Mouse (Mus musculus) embryonic stem cell, embryonic (primary cell): ENCODE measurements at regions not wholly inside any gene's neighbourhood (a gene's known extent, or its start where the extent isn't known, plus 50 kb on each side); places are given as distances from the start of the nearest gene placed in this dataset.

ENCODE experiments used
- CTCF ChIA-PET, 4 experiments: fragments of 300-600 bp in 2 of 4; fragments of 350-600 bp in 2 of 4; sonication (Branson Sonifier 250); formaldehyde crosslinking; loops; one replicate each; lab custom pipeline; 2022; ENCODE audit warnings: inconsistent platforms in 2 of 4; lab: Charles Lee
- POLR2A ChIA-PET, 4 experiments: fragments of 300-600 bp in 2 of 4; fragments of 350-600 bp in 2 of 4; sonication (Branson Sonifier 250); formaldehyde crosslinking; loops; one replicate each; lab custom pipeline; 2022; ENCODE audit warnings: antibody characterized with exemption in 4 of 4, inconsistent platforms in 1 of 4; lab: Charles Lee

DNA sequence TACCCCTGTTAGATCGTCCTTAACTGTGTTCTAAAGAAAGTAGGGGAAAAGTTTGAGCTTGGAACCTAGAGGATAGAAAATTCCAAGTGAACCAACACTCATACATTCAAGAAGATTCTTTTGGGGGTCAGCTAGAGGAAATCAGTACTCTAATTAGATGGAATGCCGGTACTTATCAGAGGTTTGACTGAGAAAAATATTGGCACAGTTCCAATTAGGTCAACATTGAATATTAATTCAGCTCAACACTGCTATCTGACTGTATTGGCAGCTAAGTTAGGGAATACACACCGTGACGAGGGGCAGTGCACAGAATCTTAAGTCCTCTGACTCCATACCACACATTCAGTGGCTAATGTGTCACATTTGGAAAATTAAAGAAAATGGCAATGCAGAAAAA is 759.5 kb upstream of the 2610301B20Rik start:
- ChIA-PET POLR2A (no interaction called here), CTCF (no interaction called here)

DNA sequence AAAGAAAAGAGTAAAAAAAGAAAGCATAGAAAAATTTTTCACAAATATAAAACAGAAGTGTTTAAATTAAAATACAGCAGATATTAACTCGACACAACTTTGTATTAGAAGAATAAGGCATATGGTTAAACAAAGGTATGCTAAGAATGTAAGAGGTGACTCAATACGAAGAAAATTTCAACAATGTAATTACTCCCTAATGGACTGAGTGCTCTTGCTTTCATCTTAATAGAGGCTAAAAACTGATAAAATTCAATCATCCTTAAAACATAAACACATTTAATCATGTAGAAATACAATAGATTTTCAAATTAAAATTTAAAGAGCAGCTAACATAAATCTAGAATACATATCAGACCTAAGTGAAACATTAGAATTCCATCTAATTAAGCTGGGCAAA is 756.3 kb upstream of the 2610301B20Rik start:
- POLR2A ChIA-PET = no interaction called here

DNA sequence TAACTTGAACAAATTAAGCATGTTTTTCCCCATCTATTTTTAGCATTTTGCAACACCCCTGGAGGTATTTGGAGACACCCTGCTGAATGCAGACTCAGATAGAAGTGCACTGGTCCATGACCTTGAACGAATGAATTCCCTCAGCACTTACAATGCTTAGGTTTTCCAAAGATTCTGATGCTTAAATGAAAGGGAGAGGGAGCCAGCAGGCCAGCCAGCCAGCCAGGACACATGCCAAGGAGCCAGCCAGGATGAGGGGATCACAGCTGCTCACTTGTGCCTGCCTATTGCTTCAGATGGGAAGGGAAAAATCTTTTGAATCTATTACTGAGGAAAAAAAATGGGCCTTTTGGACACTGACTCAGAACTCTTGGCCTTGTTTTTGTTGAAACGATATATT is 750.0 kb upstream of the 2610301B20Rik start:
- ChIA-PET POLR2A (no interaction called here), CTCF (interaction anchor here in 1 of 4 experiments (0.6 kb wide), 1 partner anchor 516 kb away, joined by 4 read pairs; no protein-coding TSS in a partner anchor)

More for the DNA sequence above, 756.3 kb upstream of the 2610301B20Rik start:
- CTCF ChIA-PET = no interaction called here

DNA sequence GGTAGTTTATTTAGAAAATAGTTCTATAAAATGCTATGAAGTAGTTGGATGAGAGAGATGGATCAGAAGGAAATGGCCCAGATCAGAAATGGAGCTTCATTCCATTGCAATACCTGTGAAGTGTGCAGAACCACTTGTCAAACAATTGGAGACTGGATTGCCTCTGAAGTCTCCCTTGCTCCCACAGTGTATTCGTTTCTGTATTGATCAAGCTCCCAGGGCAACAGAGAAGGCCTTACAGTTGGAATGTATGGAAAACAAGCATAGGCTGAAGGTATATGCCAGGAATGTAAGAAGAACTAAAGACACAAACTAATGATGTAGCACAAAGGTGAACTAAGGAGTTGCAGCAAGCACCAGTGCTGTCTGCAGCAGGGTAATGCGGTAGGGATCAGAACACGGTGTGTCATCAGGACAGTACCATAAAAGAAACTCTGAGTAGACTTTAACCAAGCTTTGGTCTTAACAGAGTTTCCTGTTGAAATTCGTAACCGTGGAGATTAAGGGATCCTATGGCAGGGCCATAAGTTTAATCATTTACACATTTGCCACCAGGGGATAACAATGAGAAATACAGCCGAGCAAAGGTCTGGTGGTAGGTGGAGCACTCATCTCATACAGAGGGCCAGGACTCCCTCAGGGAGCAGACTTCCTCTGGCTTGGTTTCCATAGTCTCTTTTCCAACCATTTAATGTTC is 732.9 kb upstream of the 2610301B20Rik start:
- ChIA-PET POLR2A (no interaction called here), CTCF (no interaction called here)

DNA sequence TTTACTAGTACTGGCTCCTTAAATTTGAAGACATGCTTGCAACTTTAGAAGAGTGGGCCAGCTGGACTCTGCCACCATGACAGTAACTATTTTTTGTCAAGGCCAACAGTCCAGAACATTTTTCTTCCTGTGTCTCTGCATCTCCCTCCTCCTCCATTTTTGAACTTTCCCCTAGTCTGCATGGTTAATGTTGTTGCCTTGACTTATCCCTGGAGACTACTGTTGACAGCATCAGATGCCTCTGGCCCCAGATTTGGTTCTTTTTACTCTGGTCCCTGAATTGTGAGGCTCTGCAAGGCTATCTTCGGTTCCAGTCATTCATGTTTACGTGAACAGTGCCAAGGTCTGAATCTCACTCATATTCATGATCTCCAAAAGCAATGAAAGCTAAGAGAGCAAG is 724.4 kb upstream of the 2610301B20Rik start:
- ChIA-PET CTCF (interaction anchor here in 1 of 4 experiments (0.5 to 1.1 kb wide), 2 partner anchors 94 to 324 kb away, joined by 3 to 6 read pairs; no protein-coding TSS in a partner anchor), POLR2A (no interaction called here)

DNA sequence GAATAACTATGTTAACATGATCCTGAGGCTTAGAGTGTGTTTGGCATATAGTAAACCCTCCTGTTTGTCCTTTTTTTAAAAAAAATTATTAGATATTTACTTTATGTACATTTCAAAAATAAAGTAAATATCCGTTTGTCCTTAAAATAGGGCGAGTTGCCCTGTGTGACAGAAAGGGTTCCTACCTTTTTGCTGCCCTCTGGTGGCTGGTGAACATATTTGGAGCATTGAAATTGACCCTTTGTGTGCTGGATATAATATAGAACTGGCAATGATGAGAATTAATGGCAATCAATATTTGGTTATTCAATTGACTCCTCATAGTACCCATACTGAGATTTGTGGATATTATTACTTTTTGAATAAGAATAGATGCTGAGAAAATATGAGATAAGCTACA is 723.8 kb upstream of the 2610301B20Rik start:
- CTCF ChIA-PET = interaction anchor here in 1 of 4 experiments (0.5 kb wide), 1 partner anchor 94 kb away, joined by 3 read pairs; no protein-coding TSS in a partner anchor
- POLR2A ChIA-PET = no interaction called here

DNA sequence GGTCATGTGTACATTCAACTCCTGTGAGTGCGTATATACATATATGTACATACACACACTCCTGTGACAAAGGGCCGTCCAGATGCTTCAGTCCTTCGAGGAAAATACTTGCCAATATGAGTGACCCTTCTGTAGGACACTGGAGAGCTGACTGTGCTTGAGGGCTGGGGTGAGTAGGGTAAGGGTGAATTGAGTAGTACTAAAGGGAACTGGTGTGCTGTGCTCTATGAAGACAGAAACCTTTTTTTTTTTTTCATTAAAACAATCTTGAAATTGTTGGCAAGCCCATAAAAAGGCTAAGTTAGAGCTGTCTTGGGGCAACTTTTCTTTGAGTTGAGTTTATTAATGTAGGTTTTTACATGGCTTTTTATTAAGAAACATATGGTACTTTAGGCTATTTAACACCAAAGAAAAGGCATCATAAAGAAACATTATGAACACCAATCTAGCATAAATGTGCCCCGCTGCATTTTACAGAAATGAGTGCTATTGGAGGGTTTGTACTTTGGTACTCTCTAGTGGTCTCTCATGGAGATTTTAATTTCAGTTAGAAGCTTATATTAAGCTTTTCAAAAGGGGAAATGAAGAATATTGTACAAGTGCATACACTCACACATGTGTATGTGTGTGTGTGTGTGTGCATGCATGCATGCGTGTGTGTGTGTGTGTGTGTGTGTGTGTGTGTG is 718.5 kb upstream of the 2610301B20Rik start:
- POLR2A ChIA-PET = no interaction called here
- CTCF ChIA-PET = no interaction called here

DNA sequence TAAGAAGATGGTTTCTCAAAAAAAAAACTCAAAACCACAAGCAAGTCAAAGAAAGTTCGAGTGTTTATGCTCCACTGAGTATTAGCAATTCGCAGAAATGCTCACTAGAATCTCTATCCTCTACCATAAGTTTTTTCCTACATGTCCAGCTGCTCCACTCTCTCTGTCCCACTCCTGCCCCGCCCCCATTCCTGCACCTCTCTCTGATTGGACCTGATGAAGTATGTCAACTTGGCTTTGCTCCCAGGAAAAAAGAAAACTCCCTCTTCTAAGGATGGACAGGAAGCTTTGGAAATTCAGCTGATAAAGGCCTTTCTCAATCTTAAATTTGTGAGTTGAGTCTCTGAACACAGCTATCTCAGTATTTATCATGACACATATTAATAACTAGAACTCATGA is 684.4 kb upstream of the 2610301B20Rik start:
- ChIA-PET POLR2A (no interaction called here), CTCF (interaction anchor here in 1 of 4 experiments (1.1 kb wide), 1 partner anchor 365 kb away, joined by 5 read pairs; no protein-coding TSS in a partner anchor)

DNA sequence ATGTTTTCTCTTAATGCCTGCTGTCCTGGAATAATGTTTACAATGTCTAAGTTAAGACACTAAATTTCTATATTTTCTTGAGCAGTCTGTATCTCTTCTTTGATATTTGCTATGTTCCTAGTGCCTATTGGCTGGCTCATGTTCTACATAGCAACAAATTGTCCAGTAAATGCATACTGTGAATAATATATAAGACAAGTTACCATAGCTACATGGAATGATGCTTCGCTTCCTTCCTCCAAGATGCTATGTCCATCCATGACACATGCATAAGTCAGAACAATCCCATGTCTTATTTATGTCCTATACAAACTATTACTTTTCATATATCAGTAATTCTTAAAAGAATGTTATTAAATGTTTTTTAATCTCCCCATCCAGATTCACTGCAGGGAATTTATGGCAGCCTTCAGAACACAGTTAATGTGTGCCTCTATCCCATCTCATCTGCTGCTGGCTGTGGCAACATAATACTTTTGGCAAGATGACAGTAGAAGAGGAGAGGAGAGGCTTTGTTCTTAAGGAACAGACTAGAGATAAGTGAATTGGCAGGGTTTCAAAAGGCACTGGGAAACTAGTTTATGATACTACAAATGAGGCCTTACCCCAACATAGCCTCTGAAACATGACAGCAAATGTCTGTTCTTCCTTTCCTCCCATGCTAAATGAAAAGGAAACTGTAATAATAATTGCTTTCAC is 676.9 kb upstream of the 2610301B20Rik start:
- POLR2A ChIA-PET = no interaction called here
- CTCF ChIA-PET = no interaction called here

DNA sequence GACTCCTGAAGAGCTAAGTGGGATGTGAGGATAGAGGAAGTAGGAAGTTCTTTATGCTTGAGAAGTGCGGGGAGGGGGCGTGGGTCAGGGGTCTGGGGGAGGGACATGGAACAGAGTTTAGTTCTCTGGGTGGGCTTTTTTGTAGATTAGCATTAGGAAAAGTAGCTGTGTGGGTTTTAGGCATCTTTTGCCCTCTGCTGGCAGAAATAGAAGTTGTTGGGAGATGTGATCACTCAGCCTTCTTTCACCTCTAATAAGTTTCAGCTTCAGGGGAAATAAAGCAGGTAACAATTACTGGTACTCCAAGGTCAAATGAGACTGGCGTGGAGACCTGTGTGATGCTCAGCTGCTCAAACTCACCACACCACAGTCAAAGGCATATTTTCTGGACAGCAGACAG is 672.5 kb upstream of the 2610301B20Rik start:
- ChIA-PET CTCF (interaction anchor here in 3 of 4 experiments (0.6 to 2.2 kb wide), 6 partner anchors 208 to 377 kb away, joined by 3 to 12 read pairs (median 6); no protein-coding TSS in a partner anchor), POLR2A (no interaction called here)

DNA sequence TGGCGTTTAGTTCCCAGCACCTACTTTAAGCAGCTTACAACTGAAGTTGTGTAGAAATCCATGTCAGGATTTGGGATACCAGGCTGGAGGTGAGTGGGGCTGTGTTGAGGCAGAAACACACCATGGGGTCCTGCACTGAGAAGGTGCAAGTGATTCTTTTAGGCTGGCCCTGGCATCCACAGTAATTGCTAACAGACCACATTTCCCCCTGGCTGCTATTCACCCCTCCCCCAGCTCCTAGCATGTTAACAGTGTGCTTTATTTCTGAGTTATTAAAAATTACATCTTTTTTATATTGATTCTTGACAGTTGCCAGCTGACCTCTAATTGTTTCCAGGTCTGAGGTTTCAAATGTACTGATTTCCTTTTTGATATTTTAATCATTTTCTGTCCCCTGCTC is 670.1 kb upstream of the 2610301B20Rik start:
- CTCF ChIA-PET = no interaction called here
- POLR2A ChIA-PET = no interaction called here

DNA sequence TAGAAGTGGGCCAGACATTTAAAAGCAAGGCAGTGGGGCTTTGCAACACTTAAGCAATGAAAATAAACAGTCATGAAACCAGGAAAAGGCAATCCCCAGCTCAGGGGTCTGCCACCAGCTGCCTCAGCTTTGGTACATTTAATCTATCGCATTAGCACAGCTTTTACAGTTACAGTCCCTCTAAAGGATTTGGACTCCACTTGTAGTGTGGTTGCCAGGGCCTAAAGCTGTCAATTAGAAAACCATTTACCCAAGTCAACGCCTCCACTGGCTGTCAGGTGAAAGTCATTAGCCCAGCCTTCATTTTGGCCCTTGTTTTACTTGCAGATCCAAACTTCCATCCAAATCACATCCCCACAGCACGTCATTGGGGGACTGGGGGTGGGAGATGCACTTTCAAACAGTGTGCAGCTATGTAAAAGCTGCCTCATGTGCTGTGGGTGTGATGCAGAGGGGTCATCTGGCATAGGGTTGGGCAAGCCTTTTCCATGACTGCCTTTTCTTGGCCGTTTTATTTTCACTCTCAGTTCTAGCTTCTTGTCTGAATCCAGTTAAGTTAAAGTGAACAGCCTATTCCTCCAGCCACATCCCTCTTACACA is 664.9 kb upstream of the 2610301B20Rik start:
- ChIA-PET CTCF (no interaction called here), POLR2A (no interaction called here)

DNA sequence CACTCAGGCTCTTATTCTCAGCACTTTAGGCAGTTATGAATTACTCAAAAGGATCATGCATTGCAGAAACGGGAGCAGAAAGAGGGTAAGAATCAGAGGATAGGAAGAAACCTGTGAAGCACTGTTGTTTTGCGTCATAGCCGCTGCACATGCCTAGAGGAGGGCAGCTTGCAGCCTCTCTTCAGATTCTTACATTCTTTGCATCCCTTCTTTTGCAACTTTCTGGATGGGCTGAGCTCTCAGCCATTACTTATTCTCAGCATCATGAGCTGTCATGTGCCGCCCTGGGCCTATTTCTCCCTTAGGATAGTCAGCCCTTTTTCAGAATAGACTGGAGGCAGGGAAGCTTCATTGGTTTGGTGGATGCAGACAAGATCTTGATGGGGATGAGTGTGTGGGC is 663.0 kb upstream of the 2610301B20Rik start:
- POLR2A ChIA-PET = no interaction called here
- CTCF ChIA-PET = no interaction called here

DNA sequence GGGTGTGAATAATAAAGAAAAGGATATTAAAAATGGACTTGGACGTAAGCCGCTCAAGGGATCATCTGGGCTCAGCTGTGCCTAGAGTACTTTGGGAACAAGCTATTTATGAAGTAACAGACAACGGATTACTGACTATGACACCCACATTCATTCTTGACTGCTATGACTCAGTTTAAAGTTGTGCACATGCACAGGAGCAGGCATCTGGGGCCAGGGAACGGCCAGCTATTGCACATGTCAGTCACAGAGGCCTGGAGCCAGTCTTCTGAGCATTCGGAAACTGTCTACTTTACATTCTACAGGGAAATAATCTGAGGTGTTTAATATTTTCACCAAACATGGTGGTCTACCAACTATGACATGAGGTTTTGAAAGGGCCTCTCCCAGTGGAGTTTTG is 639.0 kb upstream of the 2610301B20Rik start:
- POLR2A ChIA-PET = no interaction called here

DNA sequence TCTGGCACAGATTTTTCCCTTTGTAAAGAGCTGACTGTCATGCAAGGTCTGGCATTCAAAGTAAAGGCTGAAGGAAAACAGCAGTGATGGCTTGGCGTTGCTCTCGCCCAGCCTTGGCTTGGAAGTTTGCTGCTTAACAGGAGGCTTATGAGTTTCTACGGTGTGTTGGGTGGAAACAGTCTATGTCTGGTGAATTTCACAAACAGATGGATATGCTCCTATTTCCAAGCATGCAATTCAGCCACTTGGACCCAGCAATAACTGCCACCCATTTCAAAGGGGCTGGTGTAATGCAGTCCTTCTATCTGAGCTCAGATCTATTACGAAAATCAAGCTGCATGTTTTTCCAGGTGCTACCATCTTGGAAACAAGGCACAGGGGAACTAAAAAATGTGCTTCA is 632.2 kb upstream of the 2610301B20Rik start:
- CTCF ChIA-PET = no interaction called here
- POLR2A ChIA-PET = no interaction called here

More for the DNA sequence above, 639.0 kb upstream of the 2610301B20Rik start:
- CTCF ChIA-PET = no interaction called here

DNA sequence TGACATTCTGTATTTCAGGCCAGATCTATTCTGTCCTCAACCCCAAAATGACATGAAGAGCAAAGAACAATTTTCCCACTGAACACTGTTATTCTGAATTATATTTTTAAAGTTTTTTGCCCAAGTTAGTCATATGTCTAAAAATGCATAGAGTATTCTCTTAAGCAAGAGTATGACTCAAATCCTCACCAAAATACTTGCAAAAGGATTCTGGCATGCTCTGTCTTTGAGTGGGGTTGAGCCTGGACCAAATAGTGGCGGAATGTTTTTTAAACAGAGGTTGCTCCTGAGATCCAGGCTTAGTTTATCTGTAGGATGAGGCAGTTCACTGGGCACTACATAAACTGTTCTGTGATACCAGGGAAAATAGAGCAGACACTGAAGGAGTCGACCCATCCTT is 631.4 kb upstream of the 2610301B20Rik start:
- CTCF ChIA-PET = no interaction called here

DNA sequence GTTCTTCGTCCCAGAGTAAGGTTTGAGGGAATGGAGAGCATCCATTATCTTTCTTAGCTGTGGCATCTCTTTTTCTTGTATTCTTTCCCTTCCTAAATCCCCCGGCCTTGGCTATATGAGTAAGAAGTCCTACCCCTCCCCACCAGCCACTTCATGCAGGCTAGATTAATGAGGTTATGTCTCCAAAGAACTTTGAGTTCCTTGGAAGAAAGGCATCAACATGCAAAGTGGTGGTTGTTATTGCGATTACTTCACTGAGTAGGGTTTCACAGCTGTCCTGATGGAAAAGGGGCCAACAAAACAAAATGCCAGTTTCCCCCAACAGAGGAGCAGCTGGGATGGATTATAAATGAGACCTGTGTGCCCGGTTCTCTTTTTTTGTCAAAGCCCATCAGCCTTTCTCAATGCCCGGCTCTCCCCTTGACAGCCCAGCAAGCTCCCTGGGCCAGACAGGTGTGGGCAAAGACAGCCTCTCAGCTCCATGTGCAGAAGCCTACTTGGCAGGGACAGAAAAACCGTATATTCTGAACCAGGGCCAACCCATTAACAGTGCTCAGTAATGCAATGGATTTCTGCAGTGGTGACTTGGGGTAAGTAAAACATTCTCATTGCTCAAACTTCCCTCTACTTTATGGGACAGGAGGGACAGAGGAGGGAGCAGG is 620.1 kb upstream of the 2610301B20Rik start:
- CTCF ChIA-PET = interaction anchor here in 1 of 4 experiments (1.5 kb wide), 1 partner anchor 413 kb away, joined by 3 read pairs; no protein-coding TSS in a partner anchor
- POLR2A ChIA-PET = interaction anchor here in 1 of 4 experiments (0.6 kb wide), 1 partner anchor 619 kb away, joined by 3 read pairs; no protein-coding TSS in a partner anchor

More for the DNA sequence above, 631.4 kb upstream of the 2610301B20Rik start:
- POLR2A ChIA-PET = no interaction called here

DNA sequence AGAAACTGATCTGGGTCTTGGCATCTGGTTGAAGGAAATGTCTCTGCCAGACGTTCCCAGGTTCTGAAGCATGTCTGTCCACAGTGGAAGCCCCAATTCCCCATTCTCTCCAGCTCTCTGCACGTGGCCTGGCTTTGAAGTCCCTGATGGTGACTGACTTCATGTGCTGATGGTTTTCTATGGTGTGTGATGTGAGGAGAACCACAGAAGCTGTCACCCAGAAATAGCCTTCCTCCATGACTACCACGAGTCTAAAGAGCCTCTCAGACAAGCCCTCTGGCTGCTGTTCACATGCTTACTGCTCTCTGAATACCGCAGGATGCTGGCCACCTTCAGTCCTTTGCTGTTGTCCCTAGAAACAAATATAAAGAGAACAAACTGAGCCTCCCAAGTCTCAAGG is 616.8 kb upstream of the 2610301B20Rik start:
- ChIA-PET POLR2A (no interaction called here), CTCF (no interaction called here)

DNA sequence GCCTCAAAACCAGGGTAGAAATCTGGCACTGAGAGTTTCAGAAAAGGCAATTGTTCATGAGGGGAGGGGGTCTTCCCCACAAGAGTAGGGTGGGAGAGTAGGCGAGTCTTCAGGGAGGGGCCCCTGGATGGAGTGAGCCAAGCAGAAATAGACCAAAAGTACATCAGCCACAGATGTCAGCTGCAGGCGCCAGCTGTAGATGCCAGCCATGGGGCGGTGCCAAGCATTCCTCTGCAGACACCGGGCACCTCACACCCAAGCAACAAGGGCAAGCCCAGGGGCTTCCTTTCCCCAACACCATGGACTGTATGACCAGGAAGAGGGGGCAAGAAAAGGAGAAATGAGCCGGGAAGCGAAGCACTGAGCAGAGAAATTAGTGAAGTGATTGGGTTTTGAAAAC is 613.9 kb upstream of the 2610301B20Rik start:
- CTCF ChIA-PET = no interaction called here
- POLR2A ChIA-PET = no interaction called here
